Mouse (Mus musculus): Measurements from ENCODE around the gene Pip5k1b. TPM values are rescaled to one million over a fixed set of nuclear protein-coding genes. Genes with fewer than 3 reads are reported as not detected.

Gene Pip5k1b
- polyA plus RNA-seq, 1 experiment = not detected

- no peaks in the 10 kb centered on the region for H3K4me1 ChIP-seq (ENCODE audit: control insufficient read depth, insufficient read depth, low read length)
- H3K27ac ChIP-seq (ENCODE audit: insufficient read depth, low read length) = no peak overlapping the region
- no peak overlapping the region for H3K4me3 ChIP-seq (ENCODE audit: insufficient read depth, low read length)
- no peak for TF ChIP-seq POLR2A (IDR thresholded peaks at IDR 0.05; ENCODE audit: low read depth, low read length)
- no peak for TF ChIP-seq CTCF (IDR thresholded peaks at IDR 0.05; ENCODE audit: borderline replicate concordance, insufficient read depth, low read length)
These were observed 18.8 kb downstream of the Pip5k1b start for GRCm38 (mm10) chr19:24536920-24537319.

GRCm38 (mm10) chr19:24536280-24536679 lies 19.4 kb downstream of the Pip5k1b start:
- no peak overlapping the region for H3K4me3 ChIP-seq (ENCODE audit: insufficient read depth, low read length)
- no peaks in the 10 kb centered on the region for H3K4me1 ChIP-seq (ENCODE audit: control insufficient read depth, insufficient read depth, low read length)
- TF ChIP-seq CTCF (IDR thresholded peaks at IDR 0.05; ENCODE audit: borderline replicate concordance, insufficient read depth, low read length) = no peak
- no peak for TF ChIP-seq POLR2A (IDR thresholded peaks at IDR 0.05; ENCODE audit: low read depth, low read length)
- H3K27ac ChIP-seq (ENCODE audit: insufficient read depth, low read length) = no peak overlapping the region

GRCm38 (mm10) chr19:24535161-24535560 lies 20.5 kb downstream of the Pip5k1b start:
- no peak overlapping the region for H3K27ac ChIP-seq (ENCODE audit: insufficient read depth, low read length)
- TF ChIP-seq CTCF (IDR thresholded peaks at IDR 0.05; ENCODE audit: borderline replicate concordance, insufficient read depth, low read length) (no peak), POLR2A (IDR thresholded peaks at IDR 0.05; ENCODE audit: low read depth, low read length) (no peak)
- no peak overlapping the region for H3K4me3 ChIP-seq (ENCODE audit: insufficient read depth, low read length)
- H3K4me1 ChIP-seq (ENCODE audit: control insufficient read depth, insufficient read depth, low read length) = no peaks in the 10 kb centered on the region

- no peak overlapping the region for H3K27ac ChIP-seq (ENCODE audit: insufficient read depth, low read length)
- TF ChIP-seq POLR2A (IDR thresholded peaks at IDR 0.05; ENCODE audit: low read depth, low read length) (no peak), CTCF (IDR thresholded peaks at IDR 0.05; ENCODE audit: borderline replicate concordance, insufficient read depth, low read length) (no peak)
- H3K4me1 ChIP-seq (ENCODE audit: control insufficient read depth, insufficient read depth, low read length) = no peaks in the 10 kb centered on the region
- H3K4me3 ChIP-seq (ENCODE audit: insufficient read depth, low read length) = no peak overlapping the region
These were observed 20.9 kb downstream of the Pip5k1b start for GRCm38 (mm10) chr19:24534733-24535132.

- no peak overlapping the region for H3K4me3 ChIP-seq (ENCODE audit: insufficient read depth, low read length)
- TF ChIP-seq CTCF (IDR thresholded peaks at IDR 0.05; ENCODE audit: borderline replicate concordance, insufficient read depth, low read length) (no peak), POLR2A (IDR thresholded peaks at IDR 0.05; ENCODE audit: low read depth, low read length) (no peak)
- H3K4me1 ChIP-seq (ENCODE audit: control insufficient read depth, insufficient read depth, low read length) = no peaks in the 10 kb centered on the region
- H3K27ac ChIP-seq (ENCODE audit: insufficient read depth, low read length) = no peak overlapping the region
These were observed 26.6 kb downstream of the Pip5k1b start for GRCm38 (mm10) chr19:24528910-24529561.

GRCm38 (mm10) chr19:24528129-24528730 lies 27.4 kb downstream of the Pip5k1b start:
- no peak overlapping the region for H3K4me3 ChIP-seq (ENCODE audit: insufficient read depth, low read length)
- TF ChIP-seq CTCF (IDR thresholded peaks at IDR 0.05; ENCODE audit: borderline replicate concordance, insufficient read depth, low read length) (no peak), POLR2A (IDR thresholded peaks at IDR 0.05; ENCODE audit: low read depth, low read length) (no peak)
- no peaks in the 10 kb centered on the region for H3K4me1 ChIP-seq (ENCODE audit: control insufficient read depth, insufficient read depth, low read length)
- no peak overlapping the region for H3K27ac ChIP-seq (ENCODE audit: insufficient read depth, low read length)

GRCm38 (mm10) chr19:24527613-24527948 lies 28.1 kb downstream of the Pip5k1b start:
- H3K4me3 ChIP-seq (ENCODE audit: insufficient read depth, low read length) = no peak overlapping the region
- H3K4me1 ChIP-seq (ENCODE audit: control insufficient read depth, insufficient read depth, low read length) = no peaks in the 10 kb centered on the region
- H3K27ac ChIP-seq (ENCODE audit: insufficient read depth, low read length) = no peak overlapping the region
- TF ChIP-seq POLR2A (IDR thresholded peaks at IDR 0.05; ENCODE audit: low read depth, low read length) (no peak), CTCF (IDR thresholded peaks at IDR 0.05; ENCODE audit: borderline replicate concordance, insufficient read depth, low read length) (no peak)

GRCm38 (mm10) chr19:24526731-24527612 lies 28.7 kb downstream of the Pip5k1b start:
- Histone ChIP-seq H3K4me3 (ENCODE audit: insufficient read depth, low read length) (no peak overlapping the region), H3K27ac (ENCODE audit: insufficient read depth, low read length) (no peak overlapping the region), H3K4me1 (ENCODE audit: control insufficient read depth, insufficient read depth, low read length) (no peaks in the 10 kb centered on the region)
- TF ChIP-seq CTCF (IDR thresholded peaks at IDR 0.05; ENCODE audit: borderline replicate concordance, insufficient read depth, low read length) (no peak), POLR2A (IDR thresholded peaks at IDR 0.05; ENCODE audit: low read depth, low read length) (no peak)

- TF ChIP-seq CTCF (IDR thresholded peaks at IDR 0.05; ENCODE audit: borderline replicate concordance, insufficient read depth, low read length) (no peak), POLR2A (IDR thresholded peaks at IDR 0.05; ENCODE audit: low read depth, low read length) (no peak)
- H3K27ac ChIP-seq (ENCODE audit: insufficient read depth, low read length) = no peak overlapping the region
- no peak overlapping the region for H3K4me3 ChIP-seq (ENCODE audit: insufficient read depth, low read length)
These were observed 32.0 kb downstream of the Pip5k1b start for GRCm38 (mm10) chr19:24523476-24524313.

More at GRCm38 (mm10) chr19:24523476-24524313, 32.0 kb downstream of the Pip5k1b start:
- no peaks in the 10 kb centered on the region for H3K4me1 ChIP-seq (ENCODE audit: control insufficient read depth, insufficient read depth, low read length)
